ENCODE assay signal across 10 mouse cellular contexts in genomic region chr15:12550919-12551318, GRCm38 (mm10).
DNase-seq lines count a peak whose midpoint lies in the region; ATAC-seq and TF ChIP-seq lines count a peak whose summit lies in the region.
"Had no signal": no experiment of that assay in that cellular context is flagged by ENCODE, and none has a peak within 500 bp of the region (broad histone marks: within the 10 kb centered on the region; RNA-seq: fewer than 3 reads in every experiment).

No protein-coding gene starts in this region.

- H3K4me1 ChIP-seq in forebrain, embryonic 14.5 days (ENCODE audit: control insufficient read depth, insufficient read depth, low read length), result peaks cover 8% of the 10 kb centered on the region; the same call in 1 of the 2 replicates
- H3K4me1 ChIP-seq in forebrain, embryonic 15.5 days, result peaks cover 16% of the 10 kb centered on the region
- peaks cover 34% of the 10 kb centered on the region for H3K4me1 ChIP-seq in limb, embryonic 15.5 days

- WGBS in forebrain, embryonic 14.5 days, result 2% methylated on average over 3 of the region's 3 CpGs
- 5% methylated on average over 3 of the region's 3 CpGs for WGBS in forebrain, embryonic 15.5 days
- WGBS in limb, embryonic 15.5 days, result 19% methylated on average over 3 of the region's 3 CpGs

- intact Hi-C loops in left cerebral cortex, postnatal 4 days (cut with DNase I), result no loop called here
- intact Hi-C loops in left cerebral cortex, postnatal 25 days (cut with DNase I), result no loop called here

- no peak for TF ChIP-seq POLR2A in brain, embryonic 14.5 days (IDR thresholded peaks at IDR 0.05; ENCODE audit: borderline replicate concordance, extremely low read depth, insufficient read depth, insufficient read length, poor library complexity, severe bottlenecking)

- ATAC-seq in forebrain, embryonic 14.5 days, result no peak; the same call in 1 of the 2 replicates
- no peak for ATAC-seq in forebrain, embryonic 15.5 days (replicated peaks)
- ATAC-seq in limb, embryonic 15.5 days (ENCODE audit: insufficient number of reproducible peaks, low FRiP score, low TSS enrichment, low read depth), result no peak

- H3K27ac ChIP-seq in forebrain, embryonic 14.5 days (ENCODE audit: low read depth, low read length), result no peak overlapping the region
- no peak overlapping the region for H3K27ac ChIP-seq in forebrain, embryonic 15.5 days (replicated peaks)
- H3K27ac ChIP-seq in limb, embryonic 15.5 days, result no peak overlapping the region

- no peaks in the 10 kb centered on the region for H3K27me3 ChIP-seq in forebrain, embryonic 14.5 days (replicated peaks; ENCODE audit: control insufficient read depth, insufficient read depth, low read length)
- no peaks in the 10 kb centered on the region for H3K27me3 ChIP-seq in forebrain, embryonic 15.5 days
- H3K27me3 ChIP-seq in limb, embryonic 15.5 days, result no peaks in the 10 kb centered on the region

- H3K4me2 ChIP-seq in forebrain, embryonic 14.5 days (ENCODE audit: low read length), result no peak overlapping the region
- no peak overlapping the region for H3K4me2 ChIP-seq in forebrain, embryonic 15.5 days (replicated peaks)
- 0 out of 2 replicates have a peak overlapping the region, but pooled peaks have one; percentile 96 for H3K4me2 ChIP-seq in limb, embryonic 15.5 days

- TF ChIP-seq CTCF in brain, embryonic 14.5 days (IDR thresholded peaks at IDR 0.05; ENCODE audit: borderline replicate concordance, extremely low read depth, insufficient read depth, insufficient read length), result peak; percentile 42; the same call in 1 of the 2 replicates

- no peak overlapping the region for H3K9ac ChIP-seq in forebrain, embryonic 14.5 days (ENCODE audit: low read length)
- H3K9ac ChIP-seq in forebrain, embryonic 15.5 days (replicated peaks), result no peak overlapping the region
- no peak overlapping the region for H3K9ac ChIP-seq in limb, embryonic 15.5 days

- H3K36me3 ChIP-seq in forebrain, embryonic 14.5 days (ENCODE audit: control insufficient read depth, insufficient read depth, low read length), result no peaks in the 10 kb centered on the region
- no peaks in the 10 kb centered on the region for H3K36me3 ChIP-seq in forebrain, embryonic 15.5 days
- H3K36me3 ChIP-seq in limb, embryonic 15.5 days, result no peaks in the 10 kb centered on the region

- H3K4me3 ChIP-seq in forebrain, embryonic 14.5 days (ENCODE audit: low read depth, low read length), result no peak overlapping the region
- no peak overlapping the region for H3K4me3 ChIP-seq in forebrain, embryonic 15.5 days
- no peak overlapping the region for H3K4me3 ChIP-seq in limb, embryonic 15.5 days
- H3K4me3 ChIP-seq: megakaryocyte, embryonic 14.5 days had no signal

- no peaks in the 10 kb centered on the region for H3K9me3 ChIP-seq in forebrain, embryonic 14.5 days (replicated peaks; ENCODE audit: control insufficient read depth, low read length)
- H3K9me3 ChIP-seq in forebrain, embryonic 15.5 days, result no peaks in the 10 kb centered on the region
- H3K9me3 ChIP-seq in limb, embryonic 15.5 days, result no peaks in the 10 kb centered on the region
- H3K9me3 ChIP-seq: megakaryocyte, embryonic 14.5 days had no signal

- DNase-seq in forebrain, embryonic 14.5 days (ENCODE audit: low spot score), result peak; percentile 8
- peak; percentile 12 for DNase-seq in left cerebral cortex, postnatal 4 days
- DNase-seq in left cerebral cortex, postnatal 25 days (ENCODE audit: low spot score in 2 of 2), result no peak
- peak; percentile 39 for DNase-seq in brain, embryonic 14.5 days (ENCODE audit: low read depth)
- no peak for DNase-seq in spleen, postnatal 14 days (ENCODE audit: low spot score in 2 of 2)
- no peak for DNase-seq in spleen, postnatal 36 days (ENCODE audit: low spot score in 2 of 2)
- DNase-seq: cerebellum, adult 18-20 months had no signal

Comparison
In these comparisons a context has a peak if more than half of its experiments do, and no peak if none do; other contexts are left out.
1. DNase-seq: peak in forebrain, embryonic 14.5 days (single experiment), left cerebral cortex, postnatal 4 days (single experiment) and brain, embryonic 14.5 days (single experiment); none in left cerebral cortex, postnatal 25 days (0 of 2), spleen, postnatal 14 days (0 of 2) and spleen, postnatal 36 days (0 of 2).